Mouse (Mus musculus): ENCODE measurements around the gene Sec14l1.

Sec14l1 gene

DNA sequence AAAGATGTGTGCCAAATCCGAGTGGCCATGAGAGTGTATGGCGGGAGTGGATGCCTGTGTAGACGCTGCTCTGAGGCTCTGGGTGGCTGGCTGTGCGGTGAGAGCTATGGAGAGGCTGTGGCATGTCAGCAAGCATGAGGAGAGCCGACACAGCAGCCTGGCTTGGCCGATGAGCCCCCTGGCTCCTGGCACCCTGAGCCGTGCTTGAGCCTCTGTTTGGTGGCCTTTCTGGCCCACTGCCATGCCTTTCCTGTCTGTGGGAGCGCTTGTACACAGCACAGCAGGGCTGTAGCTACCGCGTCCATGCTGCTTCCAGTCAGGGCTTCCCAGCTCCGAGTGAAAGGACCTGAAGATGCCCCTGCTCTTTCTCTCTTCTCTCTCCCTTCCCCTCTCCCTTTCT lies 43.4 kb downstream of the Sec14l1 start:
- DNase-seq: no peak

DNA sequence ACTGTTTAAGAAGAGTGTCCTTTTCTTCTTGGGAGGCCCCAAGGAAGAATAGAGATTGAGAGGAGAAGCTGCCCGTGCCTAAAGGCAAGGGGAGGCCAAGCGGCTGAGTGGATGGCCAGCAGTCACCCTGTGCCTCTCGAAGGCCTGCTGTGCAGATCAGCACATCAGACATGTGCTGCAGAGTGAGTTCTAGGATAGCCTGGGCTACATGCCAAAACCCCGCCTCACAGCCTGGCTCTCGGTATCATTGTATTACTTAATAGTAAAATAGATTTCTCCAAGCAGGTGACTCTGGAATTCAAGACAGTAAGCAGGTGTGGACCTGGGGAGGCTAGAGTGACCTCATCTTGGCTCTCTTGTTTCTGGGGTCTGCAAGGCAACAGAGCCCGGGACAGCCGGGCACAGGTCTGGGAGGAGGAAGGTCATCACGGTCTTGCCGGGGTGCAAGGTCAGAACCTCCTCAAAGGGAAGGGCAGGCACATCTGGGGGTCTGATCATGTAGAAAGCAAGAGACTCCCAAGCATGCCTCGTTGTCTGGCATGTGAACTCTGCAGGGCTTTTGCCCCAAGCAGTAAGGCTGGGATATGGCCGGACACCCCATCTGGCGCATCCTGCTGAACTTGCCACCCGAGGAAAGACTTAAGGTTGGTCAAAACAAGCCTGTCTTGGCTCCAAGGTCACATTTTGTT lies 44.4 kb downstream of the Sec14l1 start:
- DNase-seq: no peak

DNA sequence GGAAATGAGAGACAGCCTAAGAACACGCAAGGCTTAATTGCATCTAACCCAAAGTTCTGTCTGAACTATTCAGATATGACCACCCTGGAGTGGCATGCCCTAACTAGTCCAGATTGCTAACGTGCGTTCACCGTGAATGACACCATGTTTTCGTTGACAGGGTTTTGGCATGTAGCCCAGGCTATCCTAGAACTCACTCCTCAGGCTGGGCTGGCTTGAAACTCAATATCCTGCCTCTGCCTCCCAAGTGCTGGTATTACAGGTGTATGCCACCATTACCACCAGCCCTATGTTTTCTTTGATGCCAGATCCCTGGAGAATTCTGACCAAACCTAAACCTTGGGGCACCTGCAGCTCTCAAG lies 45.0 kb downstream of the Sec14l1 start:
- DNase-seq: no peak

DNA sequence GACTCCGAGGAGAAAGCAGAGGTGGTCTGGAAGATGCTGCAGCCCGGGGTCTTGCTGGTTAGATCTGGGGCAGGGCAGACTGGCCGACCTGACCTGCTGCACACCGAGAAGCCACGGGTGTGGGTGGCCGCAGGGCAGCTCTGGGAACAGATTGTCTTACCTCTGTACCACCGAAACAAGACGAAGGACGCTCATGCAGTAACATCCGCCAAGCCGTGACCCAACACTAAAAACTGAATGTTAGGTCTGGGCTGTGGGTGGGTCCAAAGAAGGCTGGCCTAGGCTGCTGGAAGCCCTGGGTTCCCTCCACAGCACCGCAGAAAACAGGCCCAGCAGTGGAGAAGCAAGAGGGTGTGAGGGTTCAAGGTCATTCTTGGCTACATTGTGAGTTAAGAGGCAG lies 45.8 kb downstream of the Sec14l1 start:
- DNase-seq: no peak

DNA sequence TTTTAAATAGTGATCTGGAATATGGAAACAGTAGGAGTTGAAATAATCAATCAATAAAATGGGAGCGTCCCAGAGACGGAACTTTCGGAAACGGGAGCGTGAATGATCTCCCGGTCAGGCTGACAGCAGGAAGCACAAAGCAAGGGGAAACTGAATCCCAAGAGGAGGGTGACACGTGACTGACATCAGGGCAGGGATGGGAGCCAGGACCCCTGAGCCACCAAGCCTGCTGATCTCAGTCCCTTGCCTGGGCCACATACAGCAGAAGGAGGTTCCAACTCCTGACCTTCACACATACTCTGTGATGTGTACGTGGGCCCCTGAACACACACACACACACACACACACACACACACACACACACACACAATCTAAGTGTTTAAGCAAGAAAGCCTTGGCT lies 46.6 kb downstream of the Sec14l1 start:
- no peak for DNase-seq

DNA sequence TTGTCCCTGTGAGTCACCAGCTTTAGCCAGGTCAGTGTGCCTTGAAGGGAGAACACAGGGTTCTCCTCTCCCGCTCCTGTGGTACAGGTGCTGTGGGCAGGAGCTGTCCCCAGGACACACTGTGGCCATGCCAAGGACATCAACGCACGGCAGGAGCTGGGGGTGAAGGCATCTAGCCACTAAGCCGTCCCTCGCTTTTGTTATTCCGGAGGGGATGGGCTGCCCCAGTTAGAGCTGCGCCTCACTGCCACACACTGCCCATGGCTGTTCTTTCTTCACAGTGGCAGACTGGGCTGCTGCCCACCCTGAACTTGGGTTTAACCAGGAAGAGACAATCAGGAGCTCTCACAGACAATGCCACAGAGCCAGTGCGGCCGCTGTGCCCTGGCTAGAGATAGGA lies 48.1 kb downstream of the Sec14l1 start:
- no peak for DNase-seq

DNA sequence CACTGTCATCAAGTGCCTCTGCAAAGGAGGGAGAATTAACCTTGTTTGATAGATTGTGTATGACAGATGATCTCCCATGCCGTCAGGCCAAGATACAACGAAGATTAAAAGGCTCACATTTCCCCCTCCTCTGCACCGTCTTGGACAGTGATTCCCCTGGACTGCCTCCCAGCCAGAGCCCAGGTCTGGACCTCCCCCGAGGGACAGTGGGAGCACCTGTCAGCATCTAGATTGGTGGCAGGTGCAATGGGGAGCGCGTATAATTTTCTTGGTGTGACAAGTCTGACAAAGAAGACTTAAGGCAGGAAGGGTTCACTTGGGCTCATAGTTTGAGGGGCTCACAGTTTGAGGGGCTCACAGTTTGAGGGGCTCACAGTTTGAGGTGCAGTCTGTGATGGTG lies 48.8 kb downstream of the Sec14l1 start:
- DNase-seq: peak; percentile 18

DNA sequence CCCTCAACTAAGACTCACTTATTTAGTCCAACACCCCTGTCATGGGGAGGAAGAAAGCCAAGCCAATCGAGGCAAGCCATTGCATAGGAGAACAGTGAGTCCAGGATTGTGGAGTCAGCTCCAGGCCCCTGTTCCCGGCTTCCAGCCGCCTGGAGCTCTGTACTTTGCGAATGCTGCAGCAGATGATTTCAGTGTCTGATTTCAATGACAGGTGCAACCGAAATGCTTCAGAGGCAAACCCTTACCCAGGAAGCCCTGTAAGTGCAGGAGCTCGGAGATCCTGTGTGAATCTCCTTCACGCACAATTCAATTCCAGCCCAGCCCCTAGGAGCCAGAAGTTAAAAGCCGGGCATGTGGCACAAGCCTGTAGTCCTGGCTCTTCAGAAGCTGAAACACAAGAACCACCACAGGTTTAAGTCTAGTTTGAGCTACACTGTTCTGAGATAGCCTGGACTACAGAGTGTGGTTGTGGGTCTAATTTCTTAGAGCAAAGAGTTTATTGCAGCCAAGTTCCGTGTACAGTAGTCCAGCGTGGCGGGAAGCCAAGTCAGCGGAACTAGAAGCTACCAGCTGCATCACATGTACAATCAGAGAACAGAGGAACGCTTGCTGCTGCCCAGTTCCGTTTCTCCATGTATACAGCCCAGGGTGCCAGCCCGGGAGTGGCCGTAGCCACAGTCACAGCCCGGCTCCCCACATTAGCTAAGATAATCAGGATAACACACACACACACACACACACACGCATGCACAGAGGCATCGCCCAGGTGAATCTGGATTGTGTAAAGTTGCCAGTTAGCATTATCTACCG lies 53.5 kb downstream of the Sec14l1 start:
- DNase-seq: peak; percentile 45

DNA sequence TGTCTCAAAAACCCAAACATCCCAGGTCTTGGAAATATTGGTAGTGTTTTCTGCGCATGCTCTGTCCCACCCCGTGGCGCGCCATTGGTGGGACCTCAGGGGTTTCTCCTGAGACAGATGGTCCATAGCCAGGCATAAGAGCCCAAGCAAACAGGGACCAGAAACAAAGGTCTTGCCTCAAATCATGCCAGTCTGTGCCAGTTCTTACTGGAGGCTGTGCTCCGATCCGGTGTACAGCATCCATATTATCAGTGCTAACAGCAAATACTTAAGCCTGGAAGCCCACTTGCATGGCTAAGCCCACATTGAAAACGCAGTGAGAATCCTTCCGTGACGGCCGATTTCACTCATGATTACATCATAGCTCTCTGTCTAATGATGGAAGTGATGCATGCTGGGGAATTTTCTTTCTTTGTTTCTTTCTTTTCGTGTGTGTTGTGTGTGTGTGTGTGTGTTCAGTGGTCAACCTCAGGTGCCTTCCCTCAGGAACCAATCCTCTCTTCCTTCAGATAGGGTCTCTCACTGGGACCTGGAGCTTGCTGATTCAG lies 54.2 kb downstream of the Sec14l1 start:
- peak; percentile 58 for DNase-seq

DNA sequence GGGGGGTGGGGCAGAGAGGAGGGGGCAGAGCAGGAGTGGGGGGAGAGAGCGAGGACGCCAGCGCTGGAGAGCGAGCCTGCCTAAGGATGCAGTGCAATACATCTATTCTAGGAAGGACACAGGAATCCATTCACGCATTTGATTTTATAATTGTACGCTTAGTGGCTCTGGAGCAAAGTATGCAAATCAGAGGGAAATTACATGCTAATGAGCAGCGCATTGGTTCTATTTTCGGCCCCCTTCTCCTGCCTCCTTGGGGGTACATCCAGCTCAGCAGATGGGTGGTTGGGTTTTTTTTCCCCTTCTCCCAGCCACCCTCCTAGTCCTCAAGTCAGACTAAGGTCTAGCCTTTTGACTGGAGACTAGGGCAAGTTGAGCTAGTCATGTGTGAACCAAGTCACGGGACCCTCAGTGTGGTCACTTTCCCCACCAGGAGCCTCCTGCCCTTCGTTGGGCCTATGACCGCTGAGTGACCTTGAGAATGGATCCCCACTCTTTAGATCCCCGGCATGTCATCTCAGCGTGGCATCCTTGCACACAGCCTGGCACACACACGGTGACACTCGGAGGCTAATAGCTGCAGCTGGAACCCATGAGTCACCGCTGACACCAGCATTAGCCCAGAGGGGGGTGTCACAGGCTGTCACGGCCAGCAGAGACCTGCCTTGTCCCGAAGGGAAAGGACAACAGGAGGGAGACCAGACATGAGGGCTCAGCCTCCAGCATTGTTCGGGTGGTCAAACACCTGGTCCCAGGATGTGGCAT lies 55.0 kb downstream of the Sec14l1 start:
- DNase-seq: no peak

DNA sequence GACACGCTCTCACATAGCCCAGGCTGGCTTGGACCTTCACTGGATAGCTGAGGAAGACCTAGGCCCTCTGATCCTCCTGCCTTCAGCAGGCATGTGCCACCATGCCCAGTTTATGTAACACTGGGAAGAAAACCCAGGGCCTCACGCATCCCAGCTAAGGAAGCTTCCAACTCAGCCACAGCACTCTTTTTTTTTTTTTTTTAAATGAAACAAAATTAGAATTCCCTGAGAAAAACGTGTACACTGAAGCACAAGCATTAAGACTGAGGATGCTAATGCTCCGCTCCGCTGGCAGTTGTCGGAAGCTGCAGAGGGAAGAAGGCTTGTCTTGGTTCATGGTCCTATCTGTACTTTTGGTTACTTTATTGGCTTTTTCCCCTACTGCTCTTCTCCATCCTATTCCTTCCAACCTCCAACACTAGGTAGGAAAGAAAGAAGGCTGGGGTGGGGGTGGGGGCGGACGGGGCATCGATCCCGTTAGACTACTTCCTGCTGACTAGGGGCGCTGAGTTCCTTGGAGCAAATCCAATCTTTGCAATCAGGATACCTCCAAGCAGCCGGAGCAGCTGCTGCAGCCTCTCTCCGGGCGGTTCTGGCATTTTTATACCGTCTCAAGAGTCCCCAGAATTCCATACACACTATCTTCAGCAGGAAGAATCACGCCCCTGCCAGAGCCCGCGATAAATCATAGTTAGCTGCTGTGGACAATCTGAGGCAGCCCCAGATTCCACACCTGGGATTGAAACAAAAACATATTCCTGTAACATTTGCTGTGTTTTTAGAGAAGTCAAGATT lies 59.3 kb downstream of the Sec14l1 start:
- no peak for DNase-seq

DNA sequence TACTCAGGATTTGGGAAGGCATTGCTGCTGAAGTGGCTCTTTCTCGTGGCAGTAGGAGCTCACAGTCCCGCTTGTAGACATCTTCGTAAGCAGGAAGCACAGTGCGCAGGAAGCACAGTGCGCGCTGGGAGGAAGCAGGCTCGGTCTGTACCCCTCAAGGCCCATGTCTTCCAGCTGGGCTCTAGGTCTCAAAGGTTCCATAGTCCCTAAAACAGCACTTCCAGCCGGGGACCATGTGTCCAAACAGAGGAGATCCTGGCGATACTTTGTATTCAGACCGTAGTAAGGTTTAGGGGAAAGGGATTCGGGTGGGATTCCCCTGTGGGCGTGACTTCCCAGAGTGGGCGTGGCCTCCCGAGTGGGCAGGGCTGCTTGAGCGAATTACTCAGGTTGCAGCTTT lies 60.0 kb downstream of the Sec14l1 start:
- DNase-seq: no peak

DNA sequence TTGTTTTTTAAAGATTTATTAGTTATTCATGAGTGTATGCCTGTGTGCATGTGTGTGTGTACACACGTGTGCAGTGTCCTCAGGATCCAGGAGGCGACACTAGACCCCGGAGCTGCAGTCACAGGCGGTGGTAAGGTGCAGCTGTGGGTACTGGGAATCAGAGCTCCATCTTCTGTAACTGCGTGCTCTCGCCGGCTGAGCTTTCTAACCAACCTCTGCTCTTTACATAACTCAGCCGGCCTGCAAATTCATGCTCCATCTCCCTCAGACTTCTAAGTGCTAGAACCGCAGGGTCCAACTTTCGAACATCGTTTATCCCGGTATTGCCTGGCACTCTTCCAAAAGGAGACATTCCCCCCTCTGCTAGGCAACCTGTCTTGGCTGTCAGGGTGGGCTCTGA lies 60.5 kb downstream of the Sec14l1 start:
- no peak for DNase-seq

DNA sequence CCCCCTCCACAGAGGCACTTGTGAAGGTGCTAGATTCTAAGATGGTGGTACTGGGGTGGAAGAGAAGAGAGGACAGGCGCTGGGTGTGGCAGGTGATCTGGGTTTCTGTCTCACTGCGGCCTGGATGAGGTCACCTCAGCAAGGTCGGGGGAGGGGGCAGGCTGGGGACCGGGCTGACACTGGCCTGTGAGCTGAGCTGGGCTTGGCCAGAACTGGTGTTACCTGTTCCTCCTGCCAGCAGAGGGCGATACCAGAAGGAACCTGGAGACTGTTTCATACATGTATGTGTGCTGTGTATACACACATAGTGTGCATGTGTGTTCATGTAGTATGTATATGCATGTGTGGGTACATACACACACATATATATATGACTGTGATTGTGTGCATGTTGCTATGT lies 61.3 kb downstream of the Sec14l1 start:
- no peak for DNase-seq

DNA sequence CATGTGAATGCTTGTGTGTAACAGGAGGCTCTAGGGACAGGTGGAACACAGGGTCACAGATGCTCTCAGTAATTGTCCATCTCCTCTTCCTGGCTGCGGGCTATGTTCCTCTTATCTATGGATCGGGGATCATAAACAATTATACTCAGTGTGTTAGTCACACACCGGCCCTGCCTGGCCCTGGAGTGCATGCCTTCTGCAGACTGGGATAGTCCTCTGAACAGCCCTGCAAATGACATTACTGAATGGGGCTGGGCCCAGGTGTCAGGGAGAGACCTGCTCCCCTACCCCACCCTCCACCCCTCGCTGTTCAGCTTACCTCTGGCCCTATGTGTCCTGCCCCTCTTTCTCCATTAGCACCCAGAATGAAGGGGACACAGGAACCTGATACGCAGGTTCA lies 61.9 kb downstream of the Sec14l1 start:
- no peak for DNase-seq

DNA sequence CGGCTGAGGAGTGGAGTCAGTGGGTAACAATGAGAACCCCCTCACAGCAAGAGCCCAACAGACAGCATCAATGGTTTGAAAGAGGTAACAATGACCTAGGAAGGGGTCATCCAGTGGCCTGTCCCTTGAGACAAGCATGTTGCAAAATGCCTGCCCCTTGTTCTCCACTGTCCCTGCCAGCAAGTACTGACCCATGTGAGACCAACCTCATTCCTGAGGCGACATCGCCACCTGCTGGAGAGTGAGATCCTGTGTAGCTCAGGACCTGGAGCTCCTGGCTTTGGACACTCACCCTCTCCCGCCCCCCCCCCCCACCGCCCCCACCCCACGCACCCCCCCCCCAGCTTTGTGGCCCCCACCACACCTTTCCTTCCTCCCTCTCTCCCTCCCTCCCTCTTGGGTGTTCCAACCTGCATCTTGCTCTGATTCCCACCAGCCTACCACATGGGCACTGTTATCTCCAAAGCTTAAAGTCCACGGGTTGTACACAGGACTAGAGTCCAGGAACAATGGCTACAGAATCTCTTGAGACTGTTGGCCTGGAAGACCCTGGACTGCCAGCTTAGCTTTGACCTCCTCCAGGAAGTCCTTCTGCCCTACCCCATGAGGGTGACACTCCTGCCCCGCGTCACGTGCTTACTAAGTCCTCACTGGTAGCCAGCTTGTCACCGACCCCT lies 62.5 kb downstream of the Sec14l1 start:
- DNase-seq: peak; percentile 90

DNA sequence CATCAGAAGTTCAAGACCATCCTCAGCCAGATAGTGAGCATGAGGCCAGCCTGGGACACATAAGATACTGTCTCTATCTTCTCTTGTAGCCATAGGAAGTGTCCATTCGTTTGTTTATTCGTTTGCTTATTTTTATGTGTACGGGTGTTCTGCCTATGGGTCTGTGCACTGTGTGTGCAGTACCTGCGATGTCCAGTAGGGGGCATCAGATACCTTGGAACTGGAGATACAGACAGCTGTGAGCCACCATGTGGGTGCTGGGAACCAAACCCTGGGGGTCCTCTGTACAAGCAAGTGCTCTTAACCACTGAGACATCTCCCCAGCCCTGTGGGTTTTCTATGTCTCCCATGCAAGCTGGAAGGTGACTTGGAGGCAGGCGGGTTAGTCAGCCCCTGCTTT lies 64.9 kb downstream of the Sec14l1 start:
- no peak for DNase-seq

DNA sequence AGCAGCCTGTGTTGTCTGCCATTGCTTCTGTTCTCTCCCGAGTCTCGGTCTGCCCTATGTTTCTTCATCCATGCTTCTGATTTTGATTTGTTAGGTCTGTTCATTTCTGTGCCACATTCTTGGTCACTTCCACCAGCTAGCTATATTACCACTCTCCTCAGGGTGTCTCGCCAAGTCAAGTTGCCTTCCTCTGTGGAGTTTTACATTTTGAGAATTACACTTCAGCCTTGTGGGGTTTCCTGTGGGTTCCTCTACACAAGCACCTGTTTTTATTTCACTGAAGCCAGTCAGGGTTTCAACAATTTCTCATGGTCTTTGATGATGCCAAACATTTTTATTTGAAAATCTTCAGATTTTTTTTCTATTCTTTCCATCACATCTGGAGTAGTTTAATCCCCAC lies 67.8 kb downstream of the Sec14l1 start:
- no peak for DNase-seq

DNA sequence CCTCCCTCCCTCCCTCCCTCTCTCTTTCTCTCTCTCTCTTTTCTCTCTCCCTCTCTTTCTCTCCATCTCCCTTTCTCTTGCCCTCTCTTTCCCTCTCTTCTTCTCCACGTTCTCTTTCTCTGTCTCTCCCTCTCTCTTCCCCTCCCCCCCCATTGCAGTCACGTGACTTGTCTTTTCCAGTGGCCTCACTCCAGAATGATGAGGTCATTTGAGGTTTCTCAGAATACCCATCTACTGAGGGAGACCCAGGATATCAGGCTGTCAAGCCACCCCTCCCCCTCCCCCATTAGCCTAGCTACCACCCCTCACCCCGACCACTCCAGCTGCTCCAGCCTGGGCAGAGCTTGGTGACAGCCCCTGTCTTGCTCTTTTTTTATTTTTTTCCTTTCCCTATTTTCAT lies 68.3 kb downstream of the Sec14l1 start:
- no peak for DNase-seq

DNA sequence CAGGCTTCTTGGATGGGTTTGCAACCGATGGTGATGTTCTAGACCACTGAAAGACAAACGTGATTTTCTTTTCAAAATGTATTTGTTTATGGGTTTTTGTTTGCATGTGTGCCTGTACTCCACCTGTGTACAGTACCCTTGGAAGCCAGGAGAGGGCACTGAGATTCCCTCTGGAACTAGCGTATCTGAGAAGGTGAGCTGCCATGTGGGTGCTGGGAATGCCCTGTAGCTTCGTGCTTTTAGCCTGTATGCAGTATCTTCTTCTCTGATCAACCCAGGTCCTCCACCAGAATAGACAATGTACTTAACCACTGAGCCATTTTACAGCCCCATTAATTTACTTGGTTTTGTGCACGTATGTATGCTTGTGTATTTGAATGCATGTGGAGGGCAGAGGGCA lies 68.9 kb downstream of the Sec14l1 start:
- DNase-seq: no peak

DNA sequence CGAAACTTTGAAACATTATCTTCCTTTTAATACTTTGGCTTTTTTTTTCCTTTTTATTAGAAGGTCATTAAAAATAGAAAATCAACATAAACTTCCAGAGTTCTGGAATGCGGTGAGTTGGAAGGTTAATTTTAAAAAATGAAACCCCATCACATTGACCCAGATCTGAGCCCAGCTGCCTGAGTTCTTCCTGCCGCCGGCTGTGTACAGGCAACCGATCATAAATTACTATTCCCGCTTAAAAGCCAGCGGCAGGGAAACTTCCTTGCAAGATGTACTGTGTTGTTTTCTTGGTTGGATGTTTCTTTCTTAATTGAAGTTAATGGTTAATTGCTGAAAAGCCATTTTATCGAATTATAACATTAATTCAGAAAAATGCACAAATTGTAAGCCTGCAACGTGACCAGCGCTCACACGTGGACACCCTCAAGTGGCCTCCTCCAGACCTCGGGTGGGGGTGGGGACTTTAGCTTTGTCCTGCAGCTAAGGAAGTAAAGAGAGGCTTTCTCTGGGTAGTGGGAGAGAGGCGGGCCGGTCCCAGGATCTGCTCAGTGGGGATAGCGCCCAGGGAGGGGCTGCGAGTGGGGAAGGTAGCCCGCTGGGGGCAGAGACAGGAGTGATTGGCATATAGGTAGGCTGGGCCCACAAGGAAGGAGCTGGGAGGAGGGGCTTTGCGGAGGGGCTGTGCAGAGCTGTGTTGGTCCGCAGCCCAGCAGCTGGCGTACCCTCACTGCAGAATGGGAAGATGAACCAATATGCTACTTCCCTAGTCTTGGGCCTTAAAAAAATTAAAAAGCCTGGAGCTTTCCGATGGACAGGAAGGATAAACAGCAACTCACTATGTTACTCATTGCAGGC lies 70.3 kb downstream of the Sec14l1 start:
- DNase-seq: no peak

Measured in cerebellum, adult 8-10 months (tissue).